Mouse (Mus musculus): Measurements from ENCODE around the gene Glod5. TPM values are rescaled to one million over a fixed set of nuclear protein-coding genes. Genes with fewer than 3 reads are reported as not detected.

The Glod5 gene
- polyA plus RNA-seq, 1 experiment: not detected

GRCm38 (mm10) chrX:7967596-7968201, 50.6 kb downstream of the Glod5 start:
- Histone ChIP-seq H3K36me3 (ENCODE audit: control insufficient read depth, insufficient read depth, low read length) (no peaks in the 10 kb centered on the region), H3K4me1 (ENCODE audit: control insufficient read depth, insufficient read depth, low read length) (no peaks in the 10 kb centered on the region), H3K27me3 (ENCODE audit: control insufficient read depth, insufficient read depth, low read length) (no peaks in the 10 kb centered on the region), H3K27ac (ENCODE audit: control insufficient read depth, insufficient read depth, low read depth, low read length) (no peak overlapping the region), H3K4me3 (ENCODE audit: control insufficient read depth, low read depth, low read length) (no peak overlapping the region)
- TF ChIP-seq POLR2A (IDR thresholded peaks at IDR 0.05; ENCODE audit: control insufficient read depth, low read depth, low read length) (no peak), CTCF (IDR thresholded peaks at IDR 0.05; ENCODE audit: control insufficient read depth, insufficient read depth, insufficient replicate concordance, low read depth, low read length) (no peak)

GRCm38 (mm10) chrX:7966161-7966560, 52.1 kb downstream of the Glod5 start:
- Histone ChIP-seq H3K27me3 (ENCODE audit: control insufficient read depth, insufficient read depth, low read length) (no peaks in the 10 kb centered on the region), H3K27ac (ENCODE audit: control insufficient read depth, insufficient read depth, low read depth, low read length) (no peak overlapping the region), H3K4me1 (ENCODE audit: control insufficient read depth, insufficient read depth, low read length) (no peaks in the 10 kb centered on the region), H3K4me3 (ENCODE audit: control insufficient read depth, low read depth, low read length) (no peak overlapping the region), H3K36me3 (ENCODE audit: control insufficient read depth, insufficient read depth, low read length) (no peaks in the 10 kb centered on the region)
- TF ChIP-seq POLR2A (IDR thresholded peaks at IDR 0.05; ENCODE audit: control insufficient read depth, low read depth, low read length): no peak

GRCm38 (mm10) chrX:7963829-7964626, 54.3 kb downstream of the Glod5 start:
- Histone ChIP-seq H3K27me3 (ENCODE audit: control insufficient read depth, insufficient read depth, low read length) (no peaks in the 10 kb centered on the region), H3K27ac (ENCODE audit: control insufficient read depth, insufficient read depth, low read depth, low read length) (no peak overlapping the region), H3K4me3 (ENCODE audit: control insufficient read depth, low read depth, low read length) (no peak overlapping the region), H3K4me1 (ENCODE audit: control insufficient read depth, insufficient read depth, low read length) (no peaks in the 10 kb centered on the region), H3K36me3 (ENCODE audit: control insufficient read depth, insufficient read depth, low read length) (no peaks in the 10 kb centered on the region)
- TF ChIP-seq POLR2A (IDR thresholded peaks at IDR 0.05; ENCODE audit: control insufficient read depth, low read depth, low read length): no peak

GRCm38 (mm10) chrX:7958868-7959267, 59.4 kb downstream of the Glod5 start:
- Histone ChIP-seq H3K27ac (ENCODE audit: control insufficient read depth, insufficient read depth, low read depth, low read length) (no peak overlapping the region), H3K27me3 (ENCODE audit: control insufficient read depth, insufficient read depth, low read length) (no peaks in the 10 kb centered on the region), H3K4me3 (ENCODE audit: control insufficient read depth, low read depth, low read length) (no peak overlapping the region), H3K4me1 (ENCODE audit: control insufficient read depth, insufficient read depth, low read length) (no peaks in the 10 kb centered on the region), H3K36me3 (ENCODE audit: control insufficient read depth, insufficient read depth, low read length) (no peaks in the 10 kb centered on the region)
- no peak for TF ChIP-seq POLR2A (IDR thresholded peaks at IDR 0.05; ENCODE audit: control insufficient read depth, low read depth, low read length)
- TF ChIP-seq CTCF (IDR thresholded peaks at IDR 0.05; ENCODE audit: control insufficient read depth, insufficient read depth, insufficient replicate concordance, low read depth, low read length): no peak

Other genes starting within 250 kb of the Glod5 start
- 11.3 and 11.9 TPM in 2 replicates for gene Gripap1, start 228.7 kb downstream of the Glod5 start, polyA plus RNA-seq (2012; rRNA removed)
- gene Kcnd1, start 196.2 kb downstream of the Glod5 start, polyA plus RNA-seq (2012; rRNA removed): 0.79 and 1.3 TPM in 2 replicates
- gene Otud5, start 177.1 kb downstream of the Glod5 start, polyA plus RNA-seq (2012; rRNA removed): 7.0 and 8.2 TPM in 2 replicates
- gene Pim2, start 140.2 kb downstream of the Glod5 start, polyA plus RNA-seq (2012; rRNA removed): 4.5 and 4.6 TPM in 2 replicates
- gene Slc35a2, start 134.5 kb downstream of the Glod5 start, polyA plus RNA-seq (2012; rRNA removed): 19.8 and 22.3 TPM in 2 replicates
- gene Pqbp1, start 119.2 kb downstream of the Glod5 start, polyA plus RNA-seq (2012; rRNA removed): 6.9 and 7.2 TPM in 2 replicates
- gene Timm17b, start 119.1 kb downstream of the Glod5 start, polyA plus RNA-seq (2012; rRNA removed): 19.0 and 21.0 TPM in 2 replicates
- not detected in 2 replicates for gene Gm10491, start 110.7 kb downstream of the Glod5 start, polyA plus RNA-seq (2012; rRNA removed)
- gene Gm10490, start 109.0 kb downstream of the Glod5 start, polyA plus RNA-seq (2012; rRNA removed): not detected in 2 replicates
- 8.2 and 10.0 TPM in 2 replicates for gene Pcsk1n, start 98.7 kb downstream of the Glod5 start, polyA plus RNA-seq (2012; rRNA removed)
- 0.32 and 0.41 TPM in 2 replicates for gene Eras, start 89.9 kb downstream of the Glod5 start, polyA plus RNA-seq (2012; rRNA removed)
- 63.1 and 65.4 TPM in 2 replicates for gene Hdac6, start 70.6 kb downstream of the Glod5 start, polyA plus RNA-seq (2012; rRNA removed)
- gene Gata1, start 40.4 kb downstream of the Glod5 start, polyA plus RNA-seq (2012; rRNA removed): 16.8 and 22.1 TPM in 2 replicates
- 8.1 and 10.0 TPM in 2 replicates for gene Suv39h1, start 56.3 kb upstream of the Glod5 start, polyA plus RNA-seq (2012; rRNA removed)
- gene Was, start 72.0 kb upstream of the Glod5 start, polyA plus RNA-seq (2012; rRNA removed): 0.13 and 0.20 TPM in 2 replicates
- 70.5 and 78.2 TPM in 2 replicates for gene Wdr13, start 114.4 kb upstream of the Glod5 start, polyA plus RNA-seq (2012; rRNA removed)
- gene Rbm3, start 127.4 kb upstream of the Glod5 start, polyA plus RNA-seq (2012; rRNA removed): 18.4 and 19.6 TPM in 2 replicates
- gene Tbc1d25, start 157.7 kb upstream of the Glod5 start, polyA plus RNA-seq (2012; rRNA removed): 16.7 and 18.2 TPM in 2 replicates
- gene Ebp, start 175.0 kb upstream of the Glod5 start, polyA plus RNA-seq (2012; rRNA removed): 15.2 and 20.9 TPM in 2 replicates
- 14.0 and 20.0 TPM in 2 replicates for gene Porcn, start 188.0 kb upstream of the Glod5 start, polyA plus RNA-seq (2012; rRNA removed)
- 4.9 and 5.5 TPM in 2 replicates for gene Ftsj1, start 233.9 kb upstream of the Glod5 start, polyA plus RNA-seq (2012; rRNA removed)